Mouse (Mus musculus): ENCODE data around the gene Zscan22. TPM values are rescaled to one million over a fixed set of nuclear protein-coding genes. Genes with fewer than 3 reads are reported as not detected.
A peak's percentile ranks its signal among the peaks of the same experiment; 100 is the strongest.
"Not testable (repeated sequence)": the region's sequence is repeated elsewhere in the genome, so short reads cannot be mapped to it uniquely, and the experiment has no call there.

The Zscan22 gene
- polyA plus RNA-seq (2015; fragmentation: Nextera tagmentation; extraction: Ambion mirVana): 10.4 and 13.1 TPM in 2 replicates

GRCm38 (mm10) chr7:12897655-12898410 is at the start of gene Zscan22:
Gene Zscan22, plus strand, starts transcription at chr7:12897815.
- no peaks in the 10 kb centered on the region for H3K9me3 ChIP-seq (ENCODE audit: control insufficient read depth, low read length)
- peaks cover 5% of the 10 kb centered on the region for H3K4me1 ChIP-seq (ENCODE audit: control insufficient read depth, insufficient read depth, low read depth, low read length)
- H3K27me3 ChIP-seq (replicated peaks; ENCODE audit: control insufficient read depth, insufficient read depth, low read length): no peaks in the 10 kb centered on the region
- peak within 1 kb of the TSS; percentile 68 for H3K9ac ChIP-seq (ENCODE audit: low read depth, low read length)
- no peaks in the 10 kb centered on the region for H3K36me3 ChIP-seq (ENCODE audit: control insufficient read depth, insufficient read depth, low read length)
- 5% methylated on average over 36 of the region's 36 CpGs for WGBS
- H3K4me2 ChIP-seq (ENCODE audit: low read length): peak within 1 kb of the TSS; percentile 31
- no peak within 1 kb of the TSS for H3K27ac ChIP-seq (ENCODE audit: low read depth, low read length)
- peak; percentile 99 for ATAC-seq
- peak within 1 kb of the TSS; percentile 69 for H3K4me3 ChIP-seq (ENCODE audit: low read length)

- Histone ChIP-seq H3K9me3 (ENCODE audit: control insufficient read depth, low read length) (peaks cover 2% of the 10 kb centered on the region; the same call in 1 of the 2 replicates), H3K36me3 (ENCODE audit: control insufficient read depth, insufficient read depth, low read length) (no peaks in the 10 kb centered on the region), H3K4me1 (ENCODE audit: control insufficient read depth, insufficient read depth, low read depth, low read length) (no peaks in the 10 kb centered on the region), H3K4me2 (ENCODE audit: low read length) (no peak overlapping the region), H3K9ac (ENCODE audit: low read depth, low read length) (no peak overlapping the region), H3K27ac (ENCODE audit: low read depth, low read length) (no peak overlapping the region), H3K4me3 (ENCODE audit: low read length) (no peak overlapping the region), H3K27me3 (replicated peaks; ENCODE audit: control insufficient read depth, insufficient read depth, low read length) (no peaks in the 10 kb centered on the region)
- 27% methylated on average over 3 of the region's 3 CpGs for WGBS
- ATAC-seq: no peak
These were observed 23.3 kb upstream of the Zscan22 start for GRCm38 (mm10) chr7:12874301-12874700.

GRCm38 (mm10) chr7:12880036-12880435 is 17.6 kb upstream of the Zscan22 start:
- ATAC-seq: no peak
- H3K4me1 ChIP-seq (ENCODE audit: control insufficient read depth, insufficient read depth, low read depth, low read length): peaks cover 13% of the 10 kb centered on the region
- peaks cover 6% of the 10 kb centered on the region for H3K36me3 ChIP-seq (ENCODE audit: control insufficient read depth, insufficient read depth, low read length)
- H3K4me2 ChIP-seq (ENCODE audit: low read length): peak overlapping the region; percentile 83
- H3K9ac ChIP-seq (ENCODE audit: low read depth, low read length): no peak overlapping the region
- H3K9me3 ChIP-seq (ENCODE audit: control insufficient read depth, low read length): no peaks in the 10 kb centered on the region
- no peaks in the 10 kb centered on the region for H3K27me3 ChIP-seq (replicated peaks; ENCODE audit: control insufficient read depth, insufficient read depth, low read length)
- no peak overlapping the region for H3K27ac ChIP-seq (ENCODE audit: low read depth, low read length)
- H3K4me3 ChIP-seq (ENCODE audit: low read length): peak overlapping the region; percentile 76

GRCm38 (mm10) chr7:12880497-12880896 is 17.1 kb upstream of the Zscan22 start:
- H3K9ac ChIP-seq (ENCODE audit: low read depth, low read length): peak overlapping the region; percentile 77
- peaks cover 11% of the 10 kb centered on the region for H3K36me3 ChIP-seq (ENCODE audit: control insufficient read depth, insufficient read depth, low read length)
- peak overlapping the region; percentile 51; the same call in 1 of the 2 replicates for H3K27ac ChIP-seq (ENCODE audit: low read depth, low read length)
- H3K4me2 ChIP-seq (ENCODE audit: low read length): peak overlapping the region; percentile 83
- peaks cover 13% of the 10 kb centered on the region for H3K4me1 ChIP-seq (ENCODE audit: control insufficient read depth, insufficient read depth, low read depth, low read length)
- WGBS: 49% methylated on average over 8 of the region's 8 CpGs
- peak overlapping the region; percentile 76 for H3K4me3 ChIP-seq (ENCODE audit: low read length)
- peak; percentile 21 for ATAC-seq
- not testable (repeated sequence) for H3K9me3 ChIP-seq (ENCODE audit: control insufficient read depth, low read length); H3K27me3 ChIP-seq (replicated peaks; ENCODE audit: control insufficient read depth, insufficient read depth, low read length)

GRCm38 (mm10) chr7:12880911-12881660 is 16.5 kb upstream of the Zscan22 start, which contains the start of gene Zfp128:
Gene Zfp128, plus strand, starts transcription at chr7:12881177.
- Histone ChIP-seq H3K4me2 (ENCODE audit: low read length) (peak within 1 kb of the TSS; percentile 83), H3K27me3 (replicated peaks; ENCODE audit: control insufficient read depth, insufficient read depth, low read length) (no peaks in the 10 kb centered on the region), H3K36me3 (ENCODE audit: control insufficient read depth, insufficient read depth, low read length) (peaks cover 17% of the 10 kb centered on the region), H3K9me3 (ENCODE audit: control insufficient read depth, low read length) (no peaks in the 10 kb centered on the region), H3K4me1 (ENCODE audit: control insufficient read depth, insufficient read depth, low read depth, low read length) (peaks cover 13% of the 10 kb centered on the region), H3K27ac (ENCODE audit: low read depth, low read length) (peak within 1 kb of the TSS; percentile 60), H3K9ac (ENCODE audit: low read depth, low read length) (peak within 1 kb of the TSS; percentile 77), H3K4me3 (ENCODE audit: low read length) (peak within 1 kb of the TSS; percentile 76)
- ATAC-seq: peak; percentile 99
- WGBS: 1% methylated on average over 35 of the region's 35 CpGs

- no peak for ATAC-seq
These were observed 10.9 kb upstream of the Zscan22 start for GRCm38 (mm10) chr7:12886563-12887266.

GRCm38 (mm10) chr7:12887585-12887984 is 10.0 kb upstream of the Zscan22 start:
- peaks cover 68% of the 10 kb centered on the region for H3K36me3 ChIP-seq (ENCODE audit: control insufficient read depth, insufficient read depth, low read length)
- H3K4me3 ChIP-seq (ENCODE audit: low read length): no peak overlapping the region
- WGBS: 93% methylated on average over 5 of the region's 5 CpGs
- H3K27ac ChIP-seq (ENCODE audit: low read depth, low read length): no peak overlapping the region
- no peaks in the 10 kb centered on the region for H3K9me3 ChIP-seq (ENCODE audit: control insufficient read depth, low read length)
- H3K4me2 ChIP-seq (ENCODE audit: low read length): no peak overlapping the region
- no peak for ATAC-seq
- peaks cover 2% of the 10 kb centered on the region for H3K4me1 ChIP-seq (ENCODE audit: control insufficient read depth, insufficient read depth, low read depth, low read length)
- H3K9ac ChIP-seq (ENCODE audit: low read depth, low read length): no peak overlapping the region
- H3K27me3 ChIP-seq (replicated peaks; ENCODE audit: control insufficient read depth, insufficient read depth, low read length): no peaks in the 10 kb centered on the region

More at GRCm38 (mm10) chr7:12886563-12887266, 10.9 kb upstream of the Zscan22 start:
- Histone ChIP-seq H3K36me3 (ENCODE audit: control insufficient read depth, insufficient read depth, low read length) (peaks cover 63% of the 10 kb centered on the region), H3K27ac (ENCODE audit: low read depth, low read length) (no peak overlapping the region), H3K4me1 (ENCODE audit: control insufficient read depth, insufficient read depth, low read depth, low read length) (peaks cover 10% of the 10 kb centered on the region), H3K9me3 (ENCODE audit: control insufficient read depth, low read length) (no peaks in the 10 kb centered on the region), H3K4me2 (ENCODE audit: low read length) (no peak overlapping the region), H3K4me3 (ENCODE audit: low read length) (no peak overlapping the region), H3K9ac (ENCODE audit: low read depth, low read length) (no peak overlapping the region), H3K27me3 (replicated peaks; ENCODE audit: control insufficient read depth, insufficient read depth, low read length) (no peaks in the 10 kb centered on the region)
- WGBS: 93% methylated on average over 12 of the region's 12 CpGs

GRCm38 (mm10) chr7:12890928-12891327 is 6.7 kb upstream of the Zscan22 start:
- Histone ChIP-seq H3K4me3 (ENCODE audit: low read length) (no peak overlapping the region), H3K36me3 (ENCODE audit: control insufficient read depth, insufficient read depth, low read length) (peaks cover 53% of the 10 kb centered on the region), H3K27ac (ENCODE audit: low read depth, low read length) (no peak overlapping the region), H3K9ac (ENCODE audit: low read depth, low read length) (no peak overlapping the region), H3K4me1 (ENCODE audit: control insufficient read depth, insufficient read depth, low read depth, low read length) (no peaks in the 10 kb centered on the region), H3K9me3 (ENCODE audit: control insufficient read depth, low read length) (no peaks in the 10 kb centered on the region), H3K4me2 (ENCODE audit: low read length) (no peak overlapping the region), H3K27me3 (replicated peaks; ENCODE audit: control insufficient read depth, insufficient read depth, low read length) (no peaks in the 10 kb centered on the region)
- ATAC-seq: no peak
- 94% methylated on average over 14 of the region's 14 CpGs for WGBS

GRCm38 (mm10) chr7:12891334-12891733 is 6.3 kb upstream of the Zscan22 start:
- H3K36me3 ChIP-seq (ENCODE audit: control insufficient read depth, insufficient read depth, low read length): peaks cover 49% of the 10 kb centered on the region
- H3K9me3 ChIP-seq (ENCODE audit: control insufficient read depth, low read length): no peaks in the 10 kb centered on the region
- H3K4me3 ChIP-seq (ENCODE audit: low read length): no peak overlapping the region
- 89% methylated on average over 1 of the region's 1 CpGs for WGBS
- H3K4me1 ChIP-seq (ENCODE audit: control insufficient read depth, insufficient read depth, low read depth, low read length): no peaks in the 10 kb centered on the region
- H3K9ac ChIP-seq (ENCODE audit: low read depth, low read length): no peak overlapping the region
- H3K27ac ChIP-seq (ENCODE audit: low read depth, low read length): no peak overlapping the region
- H3K4me2 ChIP-seq (ENCODE audit: low read length): no peak overlapping the region
- no peak for ATAC-seq
- no peaks in the 10 kb centered on the region for H3K27me3 ChIP-seq (replicated peaks; ENCODE audit: control insufficient read depth, insufficient read depth, low read length)
